Mouse (Mus musculus): ENCODE measurements around the gene Nufip2. TPM values are rescaled to one million over a fixed set of nuclear protein-coding genes. Genes with fewer than 3 reads are reported as not detected.

Nufip2 gene
- polyA plus RNA-seq, 1 experiment from 2014 or later, result 4.0 TPM

DNA sequence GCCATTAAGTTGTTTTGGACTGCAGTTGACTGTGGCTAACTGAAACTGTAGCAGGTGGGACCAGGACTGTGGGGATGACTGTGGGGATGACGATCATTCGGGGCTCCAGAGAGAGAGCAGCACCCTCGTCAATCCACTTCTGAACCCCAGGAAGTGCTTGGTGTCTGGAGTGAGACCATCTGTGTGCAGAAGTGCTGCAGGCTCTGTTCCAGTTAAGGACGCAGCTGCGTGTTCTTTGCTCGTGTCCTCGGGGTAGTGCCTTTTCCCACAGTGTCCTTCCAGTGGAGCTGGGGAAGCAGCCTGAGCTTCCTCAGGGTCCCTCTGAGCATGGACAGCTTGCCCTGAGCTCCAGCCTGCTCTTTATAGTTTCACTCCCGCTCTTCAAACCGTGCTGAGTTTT lies 104.3 kb downstream of the Nufip2 start:
- Histone ChIP-seq H3K9me3 (replicated peaks) (no peaks in the 10 kb centered on the region), H3K36me3 (no peaks in the 10 kb centered on the region), H3K9ac (no peak overlapping the region), H3K4me2 (no peak overlapping the region), H3K4me3 (replicated peaks) (no peak overlapping the region), H3K4me1 (peaks cover 52% of the 10 kb centered on the region), H3K27ac (peak overlapping the region; percentile 89), H3K27me3 (no peaks in the 10 kb centered on the region)
- ATAC-seq (replicated peaks; ENCODE audit: low FRiP score), result no peak
- WGBS, result 48% methylated on average over 9 of the region's 9 CpGs

DNA sequence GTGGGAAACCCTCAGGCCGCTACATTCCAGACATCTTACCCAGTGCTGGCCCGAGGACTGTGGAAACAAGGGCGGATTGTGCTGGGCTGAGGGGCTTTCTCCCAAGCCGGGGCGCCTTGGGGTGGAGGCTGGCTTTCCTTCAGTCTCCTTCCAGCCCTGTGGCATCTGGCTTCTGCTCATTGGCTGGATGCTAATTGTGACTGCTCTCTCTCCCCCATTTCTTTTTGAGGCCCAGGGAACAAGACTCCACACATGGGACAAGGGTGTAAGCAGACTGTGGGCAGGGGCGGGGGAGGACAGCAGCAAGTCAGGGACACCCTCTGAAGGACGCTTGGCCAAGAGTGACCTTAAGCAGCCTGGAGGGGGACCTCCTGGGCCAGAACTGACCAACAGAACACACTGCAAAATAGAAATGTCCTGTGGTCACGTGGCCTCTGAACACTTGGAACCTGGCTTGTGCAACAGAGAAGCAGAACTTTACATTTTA lies 105.3 kb downstream of the Nufip2 start:
- no peaks in the 10 kb centered on the region for H3K36me3 ChIP-seq
- H3K4me3 ChIP-seq (replicated peaks), result no peak overlapping the region
- 0 out of 2 replicates have a peak overlapping the region, but pooled peaks have one; percentile 12 for H3K4me2 ChIP-seq
- peak overlapping the region; percentile 89 for H3K27ac ChIP-seq
- 0 out of 2 replicates have a peak, but pooled peaks have one; percentile 19 for ATAC-seq (replicated peaks; ENCODE audit: low FRiP score)
- no peaks in the 10 kb centered on the region for H3K9me3 ChIP-seq (replicated peaks)
- peaks cover 42% of the 10 kb centered on the region for H3K4me1 ChIP-seq
- H3K9ac ChIP-seq, result 0 out of 2 replicates have a peak overlapping the region, but pooled peaks have one; percentile 6
- no peaks in the 10 kb centered on the region for H3K27me3 ChIP-seq
- 34% methylated on average over 8 of the region's 8 CpGs for WGBS

Other genes with a start within 250 kb of the Nufip2 start
- gene Coro6, start 223.7 kb upstream of the Nufip2 start, polyA plus RNA-seq (2015; fragmentation: Nextera tagmentation; extraction: Ambion mirVana), result 0.48 and 0.59 TPM in 2 replicates
- gene Ankrd13b, start 196.5 kb upstream of the Nufip2 start, polyA plus RNA-seq (2015; fragmentation: Nextera tagmentation; extraction: Ambion mirVana), result 5.3 and 6.9 TPM in 2 replicates
- gene Git1, start 192.6 kb upstream of the Nufip2 start, polyA plus RNA-seq (2015; fragmentation: Nextera tagmentation; extraction: Ambion mirVana), result 9.7 and 12.6 TPM in 2 replicates
- gene Abhd15, start 171.0 kb upstream of the Nufip2 start, polyA plus RNA-seq (2015; fragmentation: Nextera tagmentation; extraction: Ambion mirVana), result 1.9 TPM in 2 replicates
- 34.8 and 41.2 TPM in 2 replicates for gene Trp53i13, start 170.2 kb upstream of the Nufip2 start, polyA plus RNA-seq (2015; fragmentation: Nextera tagmentation; extraction: Ambion mirVana)
- gene Gm10392, start 167.0 kb upstream of the Nufip2 start, polyA plus RNA-seq (2015; fragmentation: Nextera tagmentation; extraction: Ambion mirVana), result 0.27 TPM in 1 of 2 replicates, not detected in the other
- gene Taok1, start 78.3 kb upstream of the Nufip2 start, polyA plus RNA-seq (2015; fragmentation: Nextera tagmentation; extraction: Ambion mirVana), result 15.5 and 15.9 TPM in 2 replicates
- gene Cryba1, start 39.1 kb downstream of the Nufip2 start, polyA plus RNA-seq (2015; fragmentation: Nextera tagmentation; extraction: Ambion mirVana), result not detected in 2 replicates
- gene Myo18a, start 77.1 kb downstream of the Nufip2 start, polyA plus RNA-seq (2015; fragmentation: Nextera tagmentation; extraction: Ambion mirVana), result 30.4 and 31.8 TPM in 2 replicates
- gene Gm10277, start 101.6 kb downstream of the Nufip2 start, polyA plus RNA-seq (2015; fragmentation: Nextera tagmentation; extraction: Ambion mirVana), result 1.5 and 2.3 TPM in 2 replicates
- 8.7 and 10.8 TPM in 2 replicates for gene Pipox, start 207.9 kb downstream of the Nufip2 start, polyA plus RNA-seq (2015; fragmentation: Nextera tagmentation; extraction: Ambion mirVana)
- 0.44 TPM in 1 of 2 replicates, not detected in the other for gene Sez6, start 244.6 kb downstream of the Nufip2 start, polyA plus RNA-seq (2015; fragmentation: Nextera tagmentation; extraction: Ambion mirVana)